Mouse (Mus musculus) embryo, embryonic 10 days (tissue): ENCODE results near the gene Gm26727.
A peak's percentile ranks its signal among the peaks of the same experiment; 100 is the strongest.
"Not testable (repeated sequence)": the region's sequence is repeated elsewhere in the genome, so short reads cannot be mapped to it uniquely, and the experiment has no call there.

ENCODE experiments used
- DNase-seq: peaks from one replicate; pipeline ENCODE4 v3.0.0-alpha.2; 2015; ENCODE audit warnings: low spot score

Gm26727 gene

DNA sequence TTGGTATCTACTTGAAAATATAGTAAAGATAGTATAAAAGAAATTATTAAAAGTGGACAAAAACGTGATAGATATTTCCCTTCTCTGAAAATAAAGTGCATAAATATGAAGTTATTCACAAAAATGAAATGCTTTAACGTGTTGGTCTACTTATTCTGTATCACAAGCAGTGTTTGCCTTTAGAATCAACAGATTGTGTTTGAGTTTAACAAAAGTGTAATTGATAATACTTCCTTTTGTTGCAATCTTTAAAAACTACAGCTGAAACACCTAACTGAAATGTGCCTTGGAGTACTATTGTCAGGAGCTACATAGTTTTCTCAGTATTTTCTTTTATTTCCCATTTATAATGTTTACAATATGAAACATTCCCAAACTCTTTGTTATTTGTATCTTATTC is at the start of gene Gm26727:
Gene Gm26727, minus strand, starts transcription at position 101 of the 400 bp plus-strand sequence.
- DNase-seq: no peak

DNA sequence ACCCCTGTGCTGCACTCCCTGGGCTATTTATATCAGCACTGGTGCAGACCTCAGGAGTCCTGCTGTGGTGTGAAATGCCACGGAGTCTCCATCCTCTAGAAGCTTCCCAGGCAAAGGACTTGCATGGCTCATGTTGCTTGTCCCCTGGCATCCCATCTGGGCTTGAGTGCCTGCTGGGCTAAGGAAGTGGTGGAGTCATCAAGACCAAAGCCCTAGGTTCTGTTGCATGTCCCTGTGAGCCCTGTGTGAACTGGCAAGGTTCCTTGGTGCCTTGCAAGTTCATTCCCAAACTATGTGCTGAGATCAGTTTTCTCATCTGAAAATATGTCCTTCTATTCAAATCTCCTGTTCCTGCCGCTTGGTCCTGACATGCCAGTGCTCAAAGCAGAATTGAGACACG is 48.1 kb upstream of the Gm26727 start:
- DNase-seq: no peak

DNA sequence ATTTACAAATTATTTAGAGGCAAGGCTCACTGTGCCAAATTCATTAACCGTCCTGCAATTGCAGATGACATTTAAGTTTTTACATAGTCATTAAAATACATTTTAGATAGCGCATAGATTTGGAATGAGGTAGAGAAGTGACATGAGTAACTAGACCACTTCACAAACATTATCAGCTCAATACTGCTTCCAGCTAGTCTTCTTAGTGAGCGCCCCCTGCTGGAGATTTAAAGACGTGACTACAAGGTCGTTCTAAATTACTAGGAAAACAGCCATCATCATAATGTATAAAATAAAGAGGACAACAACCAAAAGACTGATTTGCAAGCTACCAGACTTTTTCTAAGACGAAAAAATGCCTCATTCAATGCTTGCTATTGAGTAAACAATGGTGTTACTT is 44.8 kb upstream of the Gm26727 start:
- peak; percentile 81 for DNase-seq

DNA sequence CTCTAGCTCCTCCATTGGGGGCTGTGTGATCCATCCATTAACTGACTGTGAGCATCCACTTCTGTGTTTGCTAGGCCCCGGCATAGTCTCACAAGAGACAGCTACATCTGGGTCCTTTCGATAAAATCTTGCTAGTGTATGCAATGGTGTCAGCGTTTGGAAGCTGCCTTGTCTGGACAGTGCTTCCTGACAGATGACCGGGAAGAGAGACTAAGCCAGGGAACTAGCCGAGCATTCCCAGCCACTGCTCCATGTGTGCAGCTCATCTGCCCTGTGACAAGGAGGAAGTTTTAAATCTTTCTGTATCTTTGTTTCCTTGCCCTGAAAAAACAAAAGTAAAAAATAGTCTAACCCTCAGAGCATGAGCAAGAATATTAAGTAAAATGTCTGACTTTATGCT is 37.0 kb upstream of the Gm26727 start:
- DNase-seq: not testable (repeated sequence)

DNA sequence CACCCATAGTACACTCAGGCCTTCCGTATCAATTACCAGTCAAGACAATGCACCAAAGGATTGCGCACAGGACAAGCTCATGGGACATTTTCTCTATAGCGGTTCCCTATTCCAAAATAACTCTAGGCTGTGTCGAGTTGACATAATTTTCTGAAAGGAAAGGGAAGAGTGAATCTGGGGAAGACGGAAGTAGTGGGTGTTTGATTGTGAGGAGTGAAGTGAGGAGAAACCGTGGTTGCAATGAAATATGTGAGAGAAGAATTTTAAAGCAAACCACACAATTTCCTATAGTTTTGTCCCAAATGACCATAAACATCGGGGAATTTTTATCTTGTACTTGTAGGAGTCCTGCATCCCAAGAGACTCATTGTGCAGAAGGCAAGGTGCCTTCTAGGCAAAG is 34.1 kb upstream of the Gm26727 start:
- no peak for DNase-seq

DNA sequence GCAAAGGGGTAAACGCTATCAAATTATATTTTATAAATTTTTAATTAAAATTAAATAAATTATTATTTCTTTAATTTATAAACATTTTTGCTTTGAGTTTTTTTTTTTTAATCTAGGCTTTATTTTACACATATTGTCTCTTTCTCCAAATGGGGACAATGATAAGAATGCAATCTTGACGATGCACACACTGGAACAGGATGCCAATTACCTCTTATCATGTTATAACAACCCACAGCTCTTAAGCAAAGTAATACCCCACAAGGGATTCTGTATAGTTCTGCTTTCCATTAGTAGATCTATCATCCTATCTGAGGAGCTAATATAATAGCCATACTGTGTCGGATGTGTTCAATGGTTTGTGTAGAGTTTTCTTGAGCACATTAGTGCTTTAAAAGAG is 27.9 kb upstream of the Gm26727 start:
- no peak for DNase-seq

DNA sequence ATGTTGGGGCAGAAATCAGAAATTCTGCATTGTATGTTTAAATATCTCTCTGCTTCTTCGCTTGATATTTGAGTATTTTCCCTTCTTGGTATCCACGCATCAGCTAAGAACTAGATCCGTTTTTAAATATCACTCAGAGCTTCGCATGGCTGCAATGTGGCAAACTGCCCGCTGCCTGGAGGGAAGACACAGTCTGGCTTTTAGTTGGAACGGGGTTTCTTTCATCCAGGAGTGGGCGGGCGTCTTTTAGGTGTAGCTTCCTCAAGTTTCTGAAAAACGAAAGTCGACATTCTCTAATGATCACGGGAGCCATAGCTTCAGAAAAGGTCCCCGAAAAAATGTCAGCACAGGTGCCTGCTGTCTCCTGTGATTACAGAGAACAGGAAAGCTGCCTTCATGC is 14.2 kb upstream of the Gm26727 start:
- DNase-seq: no peak

DNA sequence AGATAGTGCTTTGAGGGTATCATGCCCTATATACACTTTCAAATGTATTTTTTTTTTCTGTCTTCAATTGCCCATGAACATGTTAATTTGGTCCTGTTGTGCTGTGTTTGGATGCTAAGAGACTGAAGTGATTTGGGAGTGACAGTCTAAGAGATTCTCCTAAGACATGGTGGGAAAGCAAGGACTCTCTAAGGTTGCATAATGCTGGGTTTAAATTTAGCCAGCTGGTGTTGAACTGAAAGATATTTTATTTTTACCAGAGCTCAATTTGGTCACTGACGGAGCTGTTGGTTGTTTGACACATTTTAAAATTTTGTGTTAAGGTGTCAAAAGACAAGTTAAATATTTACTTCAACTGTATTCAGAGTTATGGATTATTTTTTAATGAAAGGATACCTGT is 13.8 kb upstream of the Gm26727 start:
- DNase-seq: no peak

DNA sequence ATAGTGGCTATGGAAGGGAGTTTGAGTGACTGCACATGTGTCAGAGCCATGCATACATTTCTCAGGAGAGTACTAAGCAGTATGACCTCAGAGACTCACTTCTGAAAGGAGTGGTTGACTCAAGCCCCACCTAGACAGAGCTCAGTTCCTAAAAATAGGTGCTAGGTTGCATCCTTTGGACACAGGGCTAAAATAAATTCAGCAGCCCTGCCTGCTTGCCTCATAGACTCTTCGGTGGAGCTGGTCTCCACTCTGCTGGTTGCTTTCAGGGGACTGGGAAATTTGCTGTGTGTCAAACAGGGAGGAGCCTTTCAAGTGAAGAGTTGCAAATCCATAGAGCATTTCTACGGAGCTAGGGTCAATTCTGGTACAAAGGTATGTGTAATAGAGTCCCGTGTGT is 12.8 kb upstream of the Gm26727 start, which contains the start of gene Xirp2:
Gene Xirp2, plus strand, starts transcription at position 223 of the 400 bp plus-strand sequence.
- DNase-seq: no peak

DNA sequence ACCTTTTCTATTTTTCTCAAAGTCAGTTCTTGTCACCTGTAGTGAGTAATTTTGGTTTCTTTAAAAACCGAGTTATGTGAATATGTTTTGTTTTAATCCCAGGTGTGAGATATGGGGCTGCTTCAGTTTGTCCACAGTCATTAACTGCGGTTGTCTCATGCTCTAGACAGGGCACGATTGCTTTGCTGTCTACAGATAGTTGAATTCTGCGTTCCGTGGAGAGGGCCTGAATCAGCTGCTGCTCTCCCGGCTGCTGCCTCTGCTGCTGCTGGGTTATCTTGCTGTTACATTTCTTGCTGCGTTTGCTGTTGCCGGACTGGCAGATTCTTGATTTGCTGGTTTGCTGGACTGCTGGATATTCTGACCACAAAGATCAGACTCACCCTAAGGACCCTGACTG is 5.3 kb upstream of the Gm26727 start:
- DNase-seq: no peak

DNA sequence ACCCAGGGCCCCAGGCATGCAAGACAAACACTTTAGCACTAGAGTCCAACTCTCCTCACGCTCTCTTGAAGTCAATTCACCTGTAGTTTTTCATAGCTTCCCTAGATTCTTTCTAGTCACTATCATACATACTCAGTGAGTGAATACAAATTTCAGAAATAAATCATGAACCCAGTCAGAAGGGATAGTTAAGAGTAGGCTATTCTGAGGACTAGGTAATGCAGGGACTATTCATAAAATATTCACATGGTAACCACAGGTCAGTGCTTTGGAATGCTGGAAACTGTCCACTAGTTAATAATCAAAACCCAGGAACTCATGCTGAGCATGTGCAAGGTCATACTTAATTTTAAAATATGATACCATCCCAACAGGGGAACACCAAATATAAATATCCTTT is 10.2 kb downstream of the Gm26727 start:
- DNase-seq: no peak

DNA sequence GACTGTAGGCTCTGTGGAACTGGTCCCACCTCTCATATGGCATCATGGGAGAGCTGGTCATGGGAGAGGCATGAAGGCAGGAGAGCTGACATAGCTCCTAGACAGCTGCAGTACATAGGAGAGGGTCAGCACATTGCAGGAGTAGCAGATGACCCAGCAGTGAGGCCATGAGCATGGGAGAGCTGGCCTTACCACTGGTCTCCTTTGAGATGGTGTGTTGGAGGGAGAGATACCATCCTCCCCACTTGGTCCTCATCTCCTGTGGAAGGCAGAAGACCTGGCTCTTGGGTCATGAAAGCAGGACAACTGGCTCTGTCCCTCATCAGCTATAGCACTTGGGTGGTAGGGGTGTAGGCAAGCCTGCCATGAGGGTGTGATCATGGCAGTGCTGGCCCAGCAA is 12.1 kb downstream of the Gm26727 start:
- no peak for DNase-seq

DNA sequence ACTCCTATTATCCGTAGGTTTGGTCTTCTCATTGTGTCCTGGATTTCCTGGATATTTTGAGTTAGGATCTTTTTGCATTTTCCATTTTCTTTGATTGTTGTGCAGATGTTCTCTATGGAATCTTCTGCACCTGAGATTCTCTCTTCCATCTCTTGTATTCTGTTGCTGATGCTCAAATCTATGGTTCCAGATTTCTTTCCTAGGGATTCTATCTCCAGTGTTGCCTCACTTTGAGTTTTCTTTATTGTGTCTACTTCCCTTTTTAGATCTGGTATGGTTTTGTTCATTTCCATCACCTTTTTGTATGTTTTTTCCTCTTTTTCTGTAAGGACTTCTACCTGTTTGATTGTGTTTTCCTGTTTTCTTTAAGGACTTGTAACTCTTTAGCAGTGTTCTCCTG is 19.6 kb downstream of the Gm26727 start, which contains the start of gene Gm21830:
Gene Gm21830, plus strand, starts transcription at position 301 of the 400 bp plus-strand sequence.
- not testable (repeated sequence) for DNase-seq
